Mouse (Mus musculus) lung, postnatal 36 days (tissue): ENCODE data around the gene Micu1.

ENCODE experiments used
- DNase-seq: peaks from one replicate; pipeline ENCODE4 v3.0.0; 2022; ENCODE audit warnings: mixed read lengths

Gene Micu1

DNA sequence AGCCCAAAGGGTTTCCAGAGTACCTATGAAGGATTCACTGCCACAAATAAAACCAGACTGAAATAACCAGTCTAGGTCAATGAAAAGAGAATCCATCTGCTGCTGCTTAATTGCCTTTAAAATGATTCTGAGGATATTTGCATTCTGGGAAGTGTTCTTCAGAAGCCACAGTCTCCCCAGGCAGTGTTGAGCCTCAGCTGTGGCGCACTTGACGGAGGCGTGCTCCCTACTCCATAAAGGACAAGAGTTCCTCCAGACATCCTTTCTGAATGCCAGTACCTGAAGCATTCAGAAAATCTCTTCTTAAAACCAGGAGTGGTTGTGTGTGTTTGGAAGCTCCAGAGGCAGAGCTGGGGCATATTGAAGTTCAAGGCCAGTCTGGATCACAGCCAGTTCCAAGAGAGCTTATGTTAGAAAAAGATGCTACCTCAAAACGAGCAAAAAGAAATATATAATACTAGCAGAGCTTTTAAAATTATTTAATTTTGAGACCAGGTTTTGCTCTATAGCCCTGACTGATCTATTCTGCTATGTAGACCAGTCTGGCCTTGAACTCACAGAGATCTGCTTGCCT, 75.9 kb downstream of the Micu1 start:
- DNase-seq: peak; percentile 38

DNA sequence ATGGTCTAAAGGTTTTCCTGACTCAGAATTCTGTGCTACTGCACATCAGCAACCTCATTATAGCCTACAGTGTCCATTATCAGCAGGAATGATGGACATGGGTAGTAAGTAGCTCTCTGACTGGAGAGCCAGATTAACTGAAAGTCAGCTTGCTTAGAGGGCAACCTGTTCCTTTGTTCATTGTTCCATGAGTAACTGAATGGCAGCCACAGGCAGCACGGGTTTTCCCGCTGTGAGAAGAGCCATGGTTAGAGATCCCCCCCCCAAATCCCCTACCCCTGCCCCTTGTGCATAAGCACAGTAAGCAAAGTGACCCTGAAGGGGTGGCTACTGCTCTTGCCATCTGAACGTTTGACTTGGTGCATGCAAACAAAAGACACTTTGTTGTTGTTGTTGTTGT, 78.4 kb downstream of the Micu1 start:
- DNase-seq: no peak

- no peak for DNase-seq
Observed at GRCm38 (mm10) chr10:59781205-59781931, 79.1 kb downstream of the Micu1 start.

DNA sequence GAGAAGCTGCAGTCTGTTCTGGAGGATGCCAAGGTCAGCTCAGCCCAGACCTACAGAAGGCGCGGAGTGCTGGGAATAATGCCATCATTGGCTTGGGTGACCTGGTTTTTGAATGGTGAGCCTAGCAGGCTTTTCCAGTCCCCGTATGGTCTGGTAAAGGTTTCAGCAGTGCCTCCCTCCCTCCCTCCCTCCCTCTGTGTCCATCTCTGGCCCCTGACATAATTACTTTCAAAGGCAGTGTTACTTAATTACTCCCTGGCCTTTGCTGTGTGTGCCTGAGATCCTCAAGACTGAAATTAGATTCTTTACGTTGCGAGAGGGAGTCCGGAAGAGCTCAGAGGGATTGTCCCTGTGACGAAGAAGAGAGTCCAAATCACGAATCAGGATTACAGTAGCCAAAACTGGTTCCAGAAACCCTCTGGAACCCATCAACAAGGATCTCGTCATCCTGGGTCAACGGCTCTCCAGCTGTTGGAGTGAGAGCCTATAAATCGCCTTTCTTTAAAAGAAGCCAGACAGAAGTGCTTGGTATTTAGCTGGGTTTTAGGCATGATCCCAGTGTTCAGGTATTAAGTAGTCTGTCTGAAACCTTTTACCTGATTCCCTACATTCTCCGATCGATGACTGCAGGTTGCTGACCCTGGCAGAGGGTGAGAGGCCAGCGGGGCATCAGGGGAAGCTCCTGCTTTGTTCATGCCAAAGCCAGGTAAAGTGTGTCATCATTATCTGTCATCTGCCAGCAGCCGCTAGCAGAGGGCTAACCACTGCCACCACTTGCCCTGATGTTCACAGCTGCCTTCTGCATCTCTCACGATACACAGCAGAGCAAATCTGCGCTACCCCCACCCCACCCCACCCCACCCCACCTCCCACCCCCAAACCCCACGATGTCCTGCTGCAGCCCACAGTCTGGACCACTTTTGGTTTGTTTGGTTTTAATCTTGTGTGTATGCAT, 82.7 kb downstream of the Micu1 start:
- DNase-seq: no peak

DNA sequence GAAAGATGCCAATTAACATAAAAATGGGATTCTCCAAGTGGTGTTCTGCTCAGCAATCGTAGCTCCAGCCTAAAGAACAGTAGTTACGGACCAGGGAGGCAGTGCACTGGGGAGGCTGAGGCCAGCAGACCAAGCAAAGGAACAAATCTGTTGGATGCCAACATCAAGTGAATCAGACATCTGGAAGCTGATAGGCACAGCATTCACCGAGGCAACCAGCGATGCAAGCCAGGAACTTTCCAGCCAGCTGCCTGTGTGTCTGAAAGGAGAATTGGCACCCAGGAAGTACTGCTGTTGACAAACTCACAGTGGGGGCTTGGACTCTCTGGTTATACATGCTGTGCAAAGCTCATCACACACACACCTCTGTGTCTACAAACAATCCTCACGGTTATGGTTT, 84.0 kb downstream of the Micu1 start:
- no peak for DNase-seq

- no peak for DNase-seq
Observed at GRCm38 (mm10) chr10:59787140-59787800, 85.0 kb downstream of the Micu1 start.

DNA sequence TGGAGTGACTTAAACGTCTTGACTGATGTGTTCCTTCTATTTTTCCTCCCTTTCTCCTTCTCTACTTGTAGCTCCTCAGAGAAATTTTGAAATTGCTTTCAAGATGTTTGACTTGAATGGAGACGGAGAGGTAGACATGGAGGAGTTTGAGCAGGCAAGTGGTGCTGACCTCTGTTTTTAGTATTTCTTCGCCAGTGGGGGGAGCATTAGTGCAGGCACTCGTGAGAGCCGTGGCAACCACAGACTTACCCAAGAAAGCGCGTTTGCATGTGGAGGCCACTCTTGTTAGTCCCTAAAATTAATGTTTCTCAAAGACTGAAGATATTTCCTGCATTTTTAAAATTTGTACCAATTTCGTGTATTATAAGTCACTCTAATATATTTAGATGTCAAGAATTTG, 85.6 kb downstream of the Micu1 start:
- no peak for DNase-seq

DNA sequence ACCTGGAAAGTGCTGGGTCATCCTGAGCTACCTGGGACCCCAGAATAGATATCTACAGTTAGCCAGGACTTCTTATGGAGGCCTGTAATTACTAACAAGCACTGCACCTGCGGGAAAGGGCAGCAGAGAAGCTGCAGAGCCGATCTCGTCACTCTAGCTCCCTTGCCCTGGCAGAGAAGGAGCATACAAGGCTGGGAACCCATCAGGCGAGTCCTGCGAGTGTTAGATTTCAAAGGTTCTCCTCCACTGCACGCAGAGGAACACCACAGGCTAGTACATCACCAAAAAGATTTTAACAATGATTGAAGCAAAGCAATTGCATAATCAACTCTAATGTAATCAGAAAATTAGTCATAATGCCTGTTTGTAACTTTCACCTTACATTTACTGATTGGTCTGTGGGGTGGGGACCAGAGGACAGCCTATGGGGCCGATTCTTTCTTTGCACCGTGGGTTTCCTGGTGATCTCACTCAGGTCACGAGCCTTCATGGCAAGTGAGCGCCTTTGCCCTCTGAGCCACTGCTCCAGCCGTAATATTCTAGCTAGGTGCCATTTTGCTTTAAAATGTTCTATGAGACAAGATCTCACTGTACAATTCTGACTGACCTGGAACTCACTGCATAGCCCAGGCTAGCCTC, 88.1 kb downstream of the Micu1 start:
- no peak for DNase-seq

GRCm38 (mm10) chr10:59791896-59792295, 89.6 kb downstream of the Micu1 start:
- no peak for DNase-seq

DNA sequence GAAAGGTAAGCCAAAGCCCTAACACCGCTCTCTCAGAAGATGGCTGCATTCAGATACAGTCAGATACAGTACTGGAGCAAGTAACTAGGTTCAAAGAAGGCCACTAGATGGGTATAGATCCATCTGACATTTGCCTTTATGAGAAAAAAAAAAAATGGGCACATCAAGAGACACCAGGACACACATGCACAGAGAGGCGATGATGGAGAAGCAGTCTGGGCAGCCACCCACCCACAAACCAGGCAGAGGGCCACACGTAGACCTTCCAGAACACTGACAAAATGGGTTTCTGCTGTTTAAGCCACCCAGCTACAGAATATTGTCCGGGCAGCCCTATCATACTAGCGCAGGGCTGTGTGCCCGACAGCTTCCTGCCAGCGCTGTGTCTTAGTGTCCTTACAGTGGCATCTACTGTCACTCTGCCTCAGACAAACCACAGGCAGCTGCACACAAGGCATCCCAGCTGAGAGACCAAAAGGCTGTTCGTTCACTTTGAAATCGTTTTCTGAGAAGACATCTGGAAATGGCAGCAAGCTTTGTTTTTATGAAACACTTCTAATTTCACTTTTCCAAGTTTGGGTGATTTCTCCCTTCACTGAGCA, 90.4 kb downstream of the Micu1 start:
- DNase-seq: no peak

DNA sequence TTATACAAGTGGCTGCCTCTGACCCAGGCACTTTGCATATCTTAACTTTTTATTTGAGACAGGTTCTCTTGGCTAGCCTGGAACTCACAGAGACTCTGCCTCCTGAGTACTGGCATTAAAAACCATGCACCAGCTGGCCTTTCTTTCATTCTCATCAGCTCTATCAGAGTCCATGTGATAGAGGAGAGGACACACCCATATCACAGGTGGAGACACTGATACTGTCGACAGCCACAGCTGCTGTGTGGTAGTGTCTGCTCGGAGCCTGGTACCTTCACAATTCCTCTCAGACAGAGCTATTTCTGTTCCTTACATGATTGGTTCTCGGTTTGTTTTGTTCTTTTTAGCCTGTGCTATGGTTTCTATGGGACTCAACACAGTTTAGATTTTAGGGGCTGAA, 91.2 kb downstream of the Micu1 start:
- no peak for DNase-seq

GRCm38 (mm10) chr10:59795085-59795484, 92.8 kb downstream of the Micu1 start:
- DNase-seq: no peak

DNA sequence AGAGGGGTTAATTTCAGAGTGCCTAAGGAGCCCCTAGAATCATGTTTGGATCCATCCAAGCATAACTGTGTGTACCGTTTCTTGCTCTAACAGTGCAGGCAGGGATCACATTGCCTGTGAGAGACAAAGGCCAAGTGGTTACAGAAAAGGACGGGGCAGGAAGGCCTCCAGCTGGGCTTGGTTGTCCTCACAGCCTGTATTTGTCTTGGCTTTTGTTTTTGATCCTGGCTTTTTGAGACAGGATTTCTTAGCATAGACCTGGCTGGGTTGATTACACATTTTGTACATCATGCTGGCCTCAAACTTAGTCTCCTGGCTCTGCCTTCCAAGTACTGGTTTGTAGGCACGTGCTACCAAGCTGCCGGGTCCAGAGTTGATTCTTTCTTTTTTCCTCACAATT, 93.6 kb downstream of the Micu1 start:
- no peak for DNase-seq

GRCm38 (mm10) chr10:59798371-59798770, 96.1 kb downstream of the Micu1 start:
- DNase-seq: no peak

- no peak for DNase-seq
Observed at GRCm38 (mm10) chr10:59799303-59800044, 97.2 kb downstream of the Micu1 start.

- no peak for DNase-seq
Observed at GRCm38 (mm10) chr10:59800159-59800558, 97.9 kb downstream of the Micu1 start.

DNA sequence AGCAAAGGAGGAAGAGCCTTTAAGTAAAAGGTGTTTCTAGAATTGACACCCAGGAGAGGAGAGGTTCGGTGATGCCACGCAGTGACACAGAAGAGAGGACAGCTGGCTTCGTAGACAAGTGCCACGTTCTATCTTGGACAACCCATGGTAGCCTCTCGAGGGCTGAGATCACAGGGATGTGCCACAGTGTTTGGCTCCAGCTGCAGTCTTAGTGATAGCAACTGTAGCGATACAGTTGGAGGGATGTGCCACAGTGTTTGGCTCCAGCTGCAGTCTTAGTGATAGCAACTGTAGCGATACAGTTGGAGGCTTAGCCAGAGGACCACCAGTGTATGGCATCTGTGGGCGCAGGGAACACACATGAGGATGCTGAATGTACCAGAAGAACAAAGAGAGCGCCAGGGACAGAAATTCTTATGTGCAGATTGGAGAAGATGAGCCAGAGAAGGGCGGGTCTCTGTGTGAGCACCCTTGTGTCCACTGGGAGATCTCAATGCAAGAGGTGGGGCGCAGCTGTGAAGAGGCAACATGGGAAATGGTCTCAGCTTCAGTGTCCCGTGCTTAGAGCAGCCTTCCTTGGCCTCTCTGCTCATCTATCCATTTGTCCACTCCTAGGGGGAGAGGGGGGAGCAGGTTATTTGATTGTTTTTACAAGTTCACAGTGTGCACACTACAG, 98.7 kb downstream of the Micu1 start:
- DNase-seq: no peak

- DNase-seq: no peak
Observed at GRCm38 (mm10) chr10:59808677-59809076, 106.4 kb downstream of the Micu1 start.

DNA sequence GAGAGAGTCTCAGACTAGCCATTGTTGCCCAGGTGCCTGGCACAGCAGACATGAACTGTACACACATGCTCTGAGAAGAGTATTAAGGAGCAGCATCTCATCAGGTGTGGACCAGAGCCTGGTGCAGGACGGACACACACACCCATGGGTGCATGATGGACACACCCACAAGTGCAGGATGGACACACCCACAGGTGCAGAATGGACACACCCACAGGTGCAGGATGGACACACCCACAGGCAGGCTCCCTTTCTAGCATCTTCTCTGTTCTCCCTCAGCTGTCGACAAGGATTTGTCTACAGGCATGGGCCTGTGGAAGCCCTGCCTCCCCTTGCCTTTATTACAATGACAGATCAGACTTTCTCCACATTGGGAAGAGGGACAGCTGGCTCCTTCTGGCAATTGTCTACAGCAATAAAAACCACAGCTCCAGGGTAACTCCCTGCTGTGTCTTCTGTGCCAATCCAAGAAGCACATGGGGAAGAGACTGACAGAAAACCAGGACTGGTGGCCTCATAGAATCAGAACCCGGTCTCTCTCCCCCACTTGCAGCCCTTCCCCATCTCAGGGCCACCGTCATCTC, 107.8 kb downstream of the Micu1 start:
- DNase-seq: peak; percentile 8

- no peak for DNase-seq
Observed at GRCm38 (mm10) chr10:59812939-59813338, 110.7 kb downstream of the Micu1 start.
